Mouse (Mus musculus) gonadal fat pad, adult 2 months (tissue): ENCODE measurements around the gene Ccdc8. TPM values are rescaled to one million over a fixed set of nuclear protein-coding genes. Genes with fewer than 3 reads are reported as not detected.
"Not testable (repeated sequence)": the region's sequence is repeated elsewhere in the genome, so short reads cannot be mapped to it uniquely, and the experiment has no call there.

Experiments
- DNase-seq: peaks from one replicate; pipeline ENCODE4 v3.0.0-alpha.2; 2012; ENCODE audit warnings: low read depth
- polyA plus RNA-seq: library from polyadenylated mRNA; depleted of rRNA; stranded (reverse); fragments of >200 nt; gene quantifications from 2 replicates; pipeline ENCODE4 v1.2.3, GENCODE M21; 2012; rRNA removed

Ccdc8 gene
- 3.0 and 4.1 TPM in 2 replicates for polyA plus RNA-seq

DNA sequence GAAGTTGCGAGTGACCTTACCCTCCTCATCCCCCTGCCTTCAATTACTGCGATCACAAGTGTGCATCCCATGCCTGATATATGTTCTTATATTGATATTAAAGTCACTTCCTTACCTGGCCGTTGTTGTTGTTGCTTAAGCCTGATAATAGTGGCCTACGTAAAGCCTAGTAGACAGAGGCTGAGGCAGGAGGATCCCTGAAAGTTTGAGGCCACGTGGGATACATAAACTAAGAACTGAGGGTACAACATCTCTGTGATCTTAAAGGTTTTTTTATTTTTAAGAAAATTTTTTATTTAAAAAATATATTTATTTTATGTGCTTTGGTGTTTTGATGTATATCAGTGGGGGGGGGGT is at the start of gene Ccdc8:
TSS of gene Ccdc8 (plus strand) at position 258 of the 357 bp plus-strand sequence.
- DNase-seq, result no peak

DNA sequence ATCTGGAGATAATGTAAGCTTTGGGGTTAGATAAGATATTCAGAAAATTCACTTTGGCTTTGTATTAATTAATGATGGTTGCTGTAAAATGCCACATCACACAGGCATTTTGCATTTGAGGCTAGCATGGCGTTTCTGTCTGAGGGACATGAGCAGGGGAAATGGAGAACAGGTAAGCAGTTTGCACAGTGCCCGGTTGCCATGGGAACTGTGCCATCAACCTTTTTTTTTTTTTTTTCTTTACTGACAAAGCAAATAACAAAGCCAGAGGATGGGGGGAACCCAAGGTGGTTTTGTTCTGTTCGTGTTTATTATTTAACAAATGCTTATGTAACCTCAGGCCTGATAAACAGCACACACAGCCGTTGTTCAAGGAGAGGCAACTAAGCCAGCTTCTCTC is 49.6 kb upstream of the Ccdc8 start:
- DNase-seq, result no peak

DNA sequence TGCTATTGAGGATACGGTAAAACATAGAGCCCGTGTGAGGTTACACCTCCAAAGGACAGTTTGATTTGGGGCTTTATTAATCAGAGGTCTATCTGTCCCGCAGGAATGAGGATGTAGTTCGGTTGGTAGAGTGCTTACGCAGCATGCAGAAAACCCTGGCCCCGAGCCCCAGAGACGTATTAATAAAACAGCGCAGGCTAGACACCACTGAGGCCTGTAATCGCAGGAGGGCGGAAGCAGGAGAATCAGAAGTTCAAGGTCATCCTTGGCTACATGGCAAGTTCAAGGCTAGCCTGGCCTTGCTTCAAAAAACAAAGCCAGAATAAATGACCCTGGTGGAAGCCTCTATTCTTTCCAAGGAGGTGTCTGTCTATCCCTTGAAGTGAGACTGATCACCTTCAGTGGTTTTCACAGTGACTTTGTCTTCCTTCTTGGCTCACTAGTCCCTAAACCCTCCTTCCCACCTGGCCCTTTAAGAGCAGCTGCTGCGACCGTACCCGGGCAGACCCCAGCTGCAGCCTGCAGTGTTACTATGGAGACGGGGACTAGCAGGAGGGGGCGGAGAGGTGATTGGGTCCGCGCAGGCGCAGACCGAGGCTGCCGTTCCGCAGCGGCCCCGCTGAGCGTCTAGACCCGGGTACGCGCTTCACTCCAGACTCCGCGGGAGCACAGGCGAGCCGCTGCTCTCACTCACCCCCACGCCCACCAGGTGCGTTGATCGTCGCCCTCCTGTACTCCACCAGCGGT is 48.3 kb upstream of the Ccdc8 start, which contains the start of gene Pnmal2:
TSS of gene Pnmal2 (plus strand) at position 622 of the 747 bp plus-strand sequence.
- no peak for DNase-seq

DNA sequence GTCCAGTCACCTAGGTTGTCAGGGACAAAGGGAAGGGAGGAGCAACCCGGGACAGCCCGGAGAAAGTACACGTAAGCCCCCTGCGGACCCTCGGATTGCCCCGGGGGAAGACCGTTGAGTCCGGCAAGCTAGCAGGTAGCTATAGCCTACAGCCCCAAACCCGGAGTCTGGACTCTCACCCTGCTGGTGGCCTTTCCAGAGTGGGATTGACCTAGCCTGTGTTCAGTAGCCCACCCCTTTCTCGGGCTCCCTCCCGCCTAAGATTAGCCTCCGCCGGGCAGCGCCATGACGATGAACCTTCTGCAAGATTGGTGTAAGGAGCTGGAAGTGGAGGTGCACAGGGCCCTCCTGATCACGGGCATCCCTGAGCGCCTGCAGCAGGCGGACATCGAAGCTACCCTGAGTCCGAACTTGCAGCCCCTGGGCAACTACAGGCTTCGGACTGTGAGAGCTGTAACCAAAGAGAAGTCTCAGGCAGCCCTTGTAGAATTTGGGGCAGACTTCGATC is 47.6 kb upstream of the Ccdc8 start:
- no peak for DNase-seq

DNA sequence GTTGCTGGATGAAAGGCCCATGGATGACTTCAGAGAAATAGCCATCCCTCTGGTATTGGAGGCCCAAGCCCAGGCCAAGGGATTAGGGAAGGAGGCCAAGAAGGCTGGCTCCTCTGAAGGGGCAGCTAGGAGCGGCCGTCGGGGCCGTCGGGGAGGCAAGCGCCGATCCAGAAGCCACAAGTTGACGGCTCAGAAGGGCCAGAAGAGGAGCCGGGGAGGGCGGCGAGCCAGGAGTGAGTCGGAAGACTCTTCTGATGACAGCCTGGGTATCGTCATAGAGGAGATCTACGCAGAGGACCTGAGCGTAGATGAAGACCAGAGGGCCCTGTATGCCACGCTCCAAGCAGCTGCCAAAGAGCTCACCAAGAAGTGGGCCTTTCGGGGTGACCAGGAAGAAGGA is 47.1 kb upstream of the Ccdc8 start:
- no peak for DNase-seq

DNA sequence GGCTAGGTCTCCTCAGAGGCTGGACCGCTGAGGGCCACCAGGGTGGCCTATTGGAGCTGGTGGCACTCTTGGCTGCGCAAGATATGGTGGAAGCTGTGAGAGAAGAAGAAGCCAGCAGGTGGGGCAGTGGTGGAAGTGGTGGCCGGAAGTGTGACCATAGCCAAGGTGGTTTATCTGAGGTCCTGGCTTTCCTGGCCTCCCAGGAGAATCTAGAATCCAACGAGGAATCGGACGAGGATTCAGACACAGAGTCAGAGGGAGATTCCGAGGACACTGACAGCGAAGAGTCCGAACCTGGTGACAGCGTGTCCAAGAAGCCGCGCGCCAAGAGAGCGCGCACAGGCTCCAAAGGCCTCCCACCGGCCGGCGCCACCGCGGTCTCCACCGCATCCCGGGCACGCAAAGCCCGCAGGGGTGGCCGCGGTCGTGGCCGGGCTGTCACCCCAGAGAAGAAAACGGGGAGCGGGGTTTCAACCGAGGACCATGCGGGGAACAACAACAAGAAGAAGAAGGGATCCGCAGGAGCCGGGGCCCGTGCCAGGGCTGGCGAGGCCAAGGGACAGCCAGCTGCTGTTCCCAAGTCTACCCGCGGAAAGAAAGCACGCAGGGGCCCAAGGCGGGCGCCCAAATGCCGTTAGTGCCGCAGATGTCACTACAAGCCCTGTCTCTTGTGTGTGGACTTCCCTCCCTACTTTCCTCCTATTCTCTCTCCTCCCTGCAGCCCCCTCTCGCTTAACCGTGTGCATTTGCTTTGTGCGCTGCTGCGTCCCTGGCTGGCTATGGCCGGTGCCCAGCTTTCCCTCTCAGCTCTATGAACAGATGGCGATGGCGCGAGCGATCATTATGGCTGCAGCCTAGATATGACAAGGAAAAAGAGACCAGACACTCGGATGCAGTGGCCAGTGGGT is 45.8 kb upstream of the Ccdc8 start:
- DNase-seq, result no peak

DNA sequence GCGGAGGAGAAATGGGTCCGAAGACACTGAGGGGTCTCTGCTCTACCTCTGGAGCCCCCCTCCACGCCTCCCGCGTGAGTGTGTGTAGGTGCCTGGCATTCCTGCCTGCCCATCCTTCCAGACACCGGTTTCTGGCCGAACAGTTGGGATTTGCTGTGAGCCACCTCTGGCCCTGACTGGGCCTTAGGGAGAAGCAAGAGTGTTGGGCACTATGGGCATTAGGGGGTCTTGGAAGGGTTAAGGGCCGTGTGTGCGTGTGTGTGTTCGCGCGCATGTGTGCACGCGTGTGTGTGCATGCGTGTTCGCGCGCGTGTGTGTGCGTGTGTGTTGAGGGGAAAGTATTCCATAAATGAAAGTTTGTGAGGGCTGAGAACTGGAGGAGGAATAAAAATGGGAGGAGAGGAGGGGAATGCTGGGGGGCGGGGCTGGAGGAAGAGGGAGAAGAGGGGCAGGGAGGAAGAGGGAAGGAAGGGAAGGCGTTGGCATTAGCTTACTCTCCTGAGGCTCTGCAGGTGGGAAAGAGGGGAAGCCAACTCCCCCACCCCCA is 45.1 kb upstream of the Ccdc8 start:
- DNase-seq, result no peak

DNA sequence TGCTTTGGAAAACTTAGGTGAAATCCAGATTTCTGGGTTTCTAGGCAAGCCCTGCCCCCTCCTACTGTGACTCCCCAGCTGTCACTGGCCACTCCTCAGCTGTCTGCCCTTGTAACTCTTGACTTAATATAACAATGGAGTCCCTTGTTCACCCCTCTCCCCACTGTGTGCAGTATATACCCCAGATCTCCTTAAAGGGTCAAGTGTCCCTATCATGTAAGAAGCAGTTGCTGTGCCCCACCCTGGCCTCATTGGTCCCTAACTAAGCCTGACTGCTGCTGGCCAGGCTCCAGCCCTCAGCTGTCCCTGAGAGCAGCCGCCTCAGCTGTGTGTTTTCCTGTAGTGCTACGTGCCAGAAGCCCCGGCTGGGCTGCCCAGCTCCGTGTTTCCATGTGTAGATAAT is 44.5 kb upstream of the Ccdc8 start:
- DNase-seq, result no peak

DNA sequence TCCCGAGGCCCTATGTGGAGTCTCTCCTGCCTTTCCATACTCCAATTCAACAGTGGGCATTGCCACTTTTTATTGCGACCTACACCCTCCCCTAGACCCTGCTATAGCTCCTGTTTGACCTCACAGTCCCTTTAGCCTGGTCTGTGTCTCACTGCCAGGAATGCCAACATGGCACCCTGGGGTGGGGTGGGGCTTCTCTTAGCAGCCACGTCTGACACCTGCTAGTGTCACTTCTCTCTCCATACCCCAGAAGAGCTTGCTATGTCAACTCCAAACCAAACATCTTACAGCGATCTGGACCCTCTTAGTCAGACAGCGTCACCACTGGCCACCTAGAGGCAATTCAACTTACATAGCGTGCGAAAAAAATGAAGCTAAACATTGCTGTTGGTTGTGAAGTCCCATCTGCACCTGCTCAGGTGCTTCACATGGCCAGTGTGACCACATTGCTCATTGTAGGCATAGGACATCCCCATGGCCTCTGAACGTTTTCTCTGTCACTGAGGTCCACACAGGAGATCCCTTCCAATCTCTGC is 43.5 kb upstream of the Ccdc8 start:
- DNase-seq, result no peak

DNA sequence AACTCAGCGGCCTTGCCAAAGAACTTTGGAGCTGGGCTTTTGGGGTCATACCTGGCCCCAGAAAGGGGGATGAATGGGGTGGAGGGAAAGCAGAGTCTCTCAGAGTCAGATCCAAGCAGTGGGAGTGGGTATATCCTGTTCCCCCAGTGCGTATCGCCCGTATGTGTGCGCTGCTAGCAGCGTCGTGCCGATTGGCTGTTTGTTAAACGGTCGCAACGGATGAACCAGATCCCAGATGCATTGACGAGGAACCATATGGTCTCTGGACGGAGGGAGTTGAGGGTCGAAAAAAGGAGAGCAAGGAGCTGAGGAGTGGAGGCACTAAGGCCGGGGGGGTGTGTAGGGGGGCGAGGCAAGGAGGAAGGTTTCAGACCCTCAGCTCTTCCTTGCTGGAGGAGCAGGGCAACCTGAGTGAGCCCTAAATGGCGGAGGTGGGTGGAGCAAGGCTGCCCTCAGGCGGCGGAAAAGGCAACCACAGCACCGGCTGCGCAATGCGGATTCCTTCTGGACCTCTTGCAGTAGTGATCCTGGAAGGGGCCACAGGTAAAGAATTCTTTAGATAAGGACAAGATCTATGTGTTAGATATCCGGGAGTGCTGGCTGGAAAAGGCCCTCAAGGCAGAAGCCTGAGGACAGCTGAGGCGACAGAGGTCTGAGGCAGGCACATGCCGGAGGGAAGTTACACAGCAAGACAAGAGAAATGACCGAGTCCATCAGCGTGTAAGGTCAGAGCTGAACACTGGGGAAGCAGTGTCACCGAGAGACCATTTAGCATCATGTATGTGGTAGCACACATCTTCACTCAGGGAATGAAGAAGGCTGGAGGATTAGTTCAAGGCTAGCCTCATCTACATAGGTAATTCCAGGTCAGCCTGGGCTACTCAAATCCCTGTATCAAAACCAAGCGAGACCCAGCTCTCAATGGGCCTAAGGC is 42.3 kb upstream of the Ccdc8 start:
- no peak for DNase-seq

DNA sequence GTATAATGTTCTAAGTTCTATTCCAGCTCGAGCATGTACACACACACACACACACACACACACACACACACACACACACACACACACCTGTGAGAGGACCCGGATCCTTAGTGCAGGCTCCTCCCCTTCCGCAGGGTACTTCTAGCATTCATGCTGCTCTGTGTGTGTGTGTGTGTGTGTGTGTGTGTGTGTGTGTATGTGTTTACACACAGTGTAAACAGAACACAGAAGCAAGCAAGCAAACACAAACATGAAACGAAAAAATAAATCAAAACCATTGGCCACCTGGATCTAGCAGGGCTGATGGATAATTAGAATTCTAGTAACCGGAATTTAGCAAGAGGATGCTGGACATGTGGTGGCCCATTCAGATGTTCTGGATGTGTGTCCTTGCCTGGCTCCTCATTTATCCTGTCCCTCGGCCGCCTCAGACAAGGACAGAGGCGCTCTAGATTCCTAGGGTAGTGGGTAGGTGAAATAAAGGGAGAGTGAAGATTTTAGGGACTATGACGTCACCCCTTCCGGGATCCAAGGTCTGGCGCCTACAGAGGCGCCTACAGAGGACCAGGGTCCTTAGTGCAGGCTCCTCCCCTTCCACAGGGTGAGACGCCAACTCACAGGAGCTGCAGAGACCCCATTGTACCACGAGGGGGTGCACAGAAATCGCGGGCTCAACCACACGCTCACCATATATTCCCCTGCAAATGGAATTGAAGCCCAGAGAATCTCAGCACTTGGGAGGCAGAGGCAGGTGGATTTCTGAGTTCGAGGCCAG is 41.5 kb upstream of the Ccdc8 start:
- DNase-seq, result no peak

DNA sequence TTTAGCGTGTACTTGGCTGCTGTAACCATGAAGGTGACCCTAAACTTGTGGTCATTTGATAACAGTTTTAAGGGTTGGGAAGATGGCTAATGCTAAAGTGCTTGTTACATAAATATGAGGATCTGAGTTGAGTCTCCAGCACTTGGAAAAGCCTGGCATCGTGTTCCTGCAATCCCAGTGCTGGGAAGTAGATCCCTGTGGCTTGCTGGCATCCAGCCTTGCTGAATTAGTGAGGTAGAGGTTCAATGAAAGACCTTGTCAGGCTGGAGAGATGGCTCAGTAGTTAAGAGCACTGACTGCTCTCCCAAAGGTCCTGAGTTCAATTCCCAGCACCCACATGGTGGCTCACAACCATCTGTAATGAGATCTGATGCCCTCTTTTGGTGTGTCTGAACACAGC is 38.7 kb upstream of the Ccdc8 start:
- not testable (repeated sequence) for DNase-seq

DNA sequence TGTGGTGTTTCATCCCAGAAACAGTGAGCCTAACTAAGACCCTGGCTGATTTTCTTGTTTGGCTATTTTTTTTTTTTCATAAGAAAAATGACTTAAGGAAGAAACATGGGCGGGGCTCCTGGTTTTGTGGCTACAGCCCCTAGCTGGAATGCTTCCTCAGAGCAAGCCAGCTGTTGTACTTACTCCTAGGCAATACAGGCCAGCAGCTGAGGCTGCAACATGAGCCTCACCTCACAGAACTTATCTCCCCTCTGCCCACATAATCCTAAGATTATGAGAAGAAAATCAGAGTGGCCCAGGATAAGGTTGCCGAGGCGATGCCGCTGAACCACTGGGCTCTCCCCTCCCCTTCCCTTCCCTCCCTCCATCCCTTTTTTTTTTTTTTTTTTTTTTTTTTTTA is 36.8 kb upstream of the Ccdc8 start:
- DNase-seq, result no peak

DNA sequence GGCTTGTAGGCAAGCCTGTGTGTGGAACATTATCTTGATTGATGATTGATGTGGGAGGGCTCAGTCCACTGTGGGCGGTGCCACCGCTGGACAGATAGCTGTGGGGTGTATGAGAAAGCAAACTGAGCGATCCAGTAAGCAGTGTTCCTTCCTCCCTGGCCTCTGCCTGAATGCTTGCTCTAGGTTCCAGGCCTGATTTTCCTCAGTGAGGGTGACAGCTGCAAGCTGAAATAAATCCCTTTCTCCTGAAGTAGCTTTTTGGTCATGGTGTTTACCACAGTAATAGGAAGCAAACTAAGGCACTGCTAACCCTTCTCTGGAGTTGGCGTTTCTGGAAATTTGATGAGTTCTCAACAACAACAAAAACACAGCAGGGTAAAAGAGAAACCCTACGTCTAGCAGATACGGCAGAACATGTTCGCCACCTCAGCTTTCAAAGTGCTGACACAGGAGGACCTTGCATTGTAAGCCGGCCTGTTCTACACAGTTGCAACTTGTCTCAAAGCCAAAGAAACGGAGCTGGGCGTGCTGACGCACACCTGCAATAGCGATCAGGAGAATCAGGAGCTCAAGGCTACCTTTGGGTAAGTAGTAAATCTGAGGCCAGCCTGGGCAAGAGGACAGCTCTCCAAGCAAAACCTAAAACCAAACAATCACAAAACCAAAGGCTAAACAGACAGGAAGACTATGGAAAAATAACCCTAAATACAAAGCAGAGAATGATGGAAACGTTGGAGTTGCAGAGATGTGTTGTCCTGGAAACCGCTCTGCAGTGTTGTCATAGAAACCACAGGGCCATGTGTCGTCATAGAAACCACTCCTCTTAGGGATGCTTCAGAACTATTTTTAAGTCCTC is 35.9 kb upstream of the Ccdc8 start:
- DNase-seq, result no peak

DNA sequence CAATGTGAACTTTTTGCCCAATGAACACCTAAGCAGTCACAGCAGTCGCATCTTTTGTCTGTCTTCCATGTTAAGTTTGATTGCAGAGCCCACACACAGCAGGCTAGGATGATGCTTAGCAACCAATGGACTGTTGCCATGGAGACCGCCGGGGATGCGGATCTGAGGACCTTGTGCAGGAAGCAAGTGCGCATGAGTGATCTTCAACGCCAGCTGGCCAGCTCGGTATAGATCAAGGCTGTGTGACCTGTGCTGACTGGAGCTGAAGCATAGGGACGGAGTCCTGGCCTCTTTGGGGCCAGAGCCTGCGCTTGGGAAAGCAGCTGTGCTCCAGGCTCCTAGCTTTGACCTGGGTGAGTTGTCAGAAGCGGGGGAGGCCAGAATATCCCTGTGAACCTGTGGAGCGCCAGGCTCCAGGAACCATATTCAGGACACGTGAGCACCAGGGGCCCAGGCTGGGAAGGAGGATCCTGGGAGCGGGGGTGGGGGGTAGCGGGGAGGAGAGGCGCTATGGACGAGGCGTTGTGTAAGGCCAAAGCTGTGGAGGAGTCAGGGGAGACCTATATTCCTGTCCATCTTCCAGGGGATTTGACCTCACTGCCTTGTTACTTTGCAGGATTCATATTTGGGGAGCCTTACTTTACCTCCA is 32.8 kb upstream of the Ccdc8 start, which contains the start of gene Pnmal1:
TSS of gene Pnmal1 (plus strand) at position 141 of the 649 bp plus-strand sequence.
- DNase-seq, result no peak

DNA sequence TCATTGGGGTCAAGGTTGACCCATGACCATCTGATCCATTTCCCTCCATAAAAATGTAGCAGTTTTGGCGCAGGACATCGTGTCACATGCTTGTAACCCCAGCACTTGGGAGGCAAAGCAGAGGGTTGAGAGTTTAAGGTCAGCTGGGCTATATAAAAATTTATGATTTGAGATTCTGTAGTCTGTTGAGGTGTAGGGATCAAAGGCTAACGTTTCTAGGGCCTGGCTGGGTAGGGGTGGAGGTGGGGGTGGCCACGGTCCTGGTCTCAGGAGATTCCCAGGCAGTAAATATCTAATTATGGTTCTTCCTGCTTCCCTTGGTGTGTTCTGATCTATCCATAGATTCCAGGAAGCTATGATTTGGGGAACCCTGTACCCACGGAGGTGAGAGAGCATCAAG is 30.8 kb upstream of the Ccdc8 start:
- DNase-seq, result no peak

DNA sequence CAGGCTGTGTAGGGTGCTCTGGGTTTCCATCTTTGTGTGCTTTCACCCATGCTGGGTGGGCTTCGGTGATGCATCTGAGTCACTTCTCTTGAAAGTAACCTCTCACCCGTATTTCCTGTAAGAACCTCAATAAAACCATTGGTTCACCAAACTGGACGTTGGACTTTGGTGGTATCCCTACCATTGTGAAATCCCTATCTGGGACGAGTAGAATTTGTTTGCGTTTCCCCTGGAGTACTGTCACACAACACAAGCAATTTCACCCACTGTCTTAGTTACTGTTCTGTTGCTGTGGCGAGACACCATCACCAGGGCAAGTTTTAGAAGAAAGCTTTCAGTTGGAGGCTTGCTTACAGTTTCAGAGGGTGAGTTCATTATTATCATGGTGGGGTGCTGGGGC is 24.1 kb upstream of the Ccdc8 start:
- DNase-seq, result no peak

DNA sequence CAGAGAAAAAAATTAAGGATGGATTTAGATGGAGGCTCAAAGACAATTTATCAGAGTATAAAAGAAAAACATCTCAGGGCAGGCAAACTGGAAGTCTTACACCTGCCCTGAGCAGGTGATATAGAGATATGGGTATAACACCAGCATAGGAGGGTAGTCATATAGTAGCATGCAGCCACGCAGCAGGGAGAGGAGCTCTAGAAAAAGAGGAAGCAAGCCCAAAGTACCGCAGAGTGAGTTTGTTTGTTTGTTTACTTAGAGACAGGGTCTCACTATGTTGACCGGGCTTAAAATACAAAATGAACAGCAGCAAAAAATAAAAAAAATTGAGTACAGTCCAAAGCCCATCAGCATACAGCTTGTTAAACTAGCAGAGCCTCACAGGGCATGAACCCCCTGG is 21.3 kb upstream of the Ccdc8 start:
- no peak for DNase-seq

DNA sequence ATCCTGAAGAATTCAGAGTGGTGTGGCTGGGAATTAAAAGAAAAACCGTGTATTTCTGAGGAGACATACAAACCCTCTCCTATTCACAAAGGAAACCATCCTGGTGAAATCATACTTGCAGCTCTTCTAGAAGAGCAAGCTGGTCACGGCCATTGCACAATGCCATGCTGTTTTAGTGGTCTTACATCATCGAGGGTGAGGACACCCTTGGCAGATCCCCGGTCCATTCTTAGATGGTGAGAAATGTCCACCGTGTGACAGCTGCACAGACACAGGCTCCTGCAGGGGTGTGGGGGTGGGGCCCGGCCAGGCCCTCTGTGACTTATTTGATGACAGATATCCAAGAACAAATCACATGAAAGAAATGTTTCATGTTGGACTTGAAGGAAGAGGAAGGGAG is 18.5 kb upstream of the Ccdc8 start:
- no peak for DNase-seq
